Mouse (Mus musculus) mammary gland, adult 2 months (tissue): Measurements from ENCODE around the gene Cxcr4. TPM values are rescaled to one million over a fixed set of nuclear protein-coding genes. Genes with fewer than 3 reads are reported as not detected.

Source experiments
- polyA plus RNA-seq: library from polyadenylated mRNA; depleted of rRNA; stranded (reverse); fragments of >200 nt; gene quantifications from 2 replicates; pipeline ENCODE4 v1.2.3, GENCODE M21; 2012; ENCODE audit warnings: low replicate concordance; rRNA removed

Cxcr4 gene
- 106 and 112 TPM in 2 replicates for polyA plus RNA-seq

GRCm38 (mm10) chr1:128592211-128592741, at the start of gene Cxcr4:
Gene Cxcr4, minus strand, starts transcription at chr1:128592293.

Other genes with a start within 250 kb of the Cxcr4 start
- gene Mcm6, start 232.6 kb downstream of the Cxcr4 start, polyA plus RNA-seq = 10.2 and 15.4 TPM in 2 replicates
- gene Dars, start 174.9 kb downstream of the Cxcr4 start, polyA plus RNA-seq = 7.3 and 14.7 TPM in 2 replicates